Mouse (Mus musculus) hindbrain, embryonic 10.5 days (tissue): Measurements from ENCODE around the gene Leng1. TPM values are rescaled to one million over a fixed set of nuclear protein-coding genes. Genes with fewer than 3 reads are reported as not detected.

Experiments
- polyA plus RNA-seq: library from polyadenylated mRNA; unstranded; fragments of >200 nt; fragmentation: Nextera tagmentation; extraction: Ambion mirVana; gene quantifications from 2 replicates; pipeline ENCODE4 v1.2.1, GENCODE M21; 2016

Leng1 gene
- polyA plus RNA-seq, 1 experiment from 2014 or later: 23.0 TPM

Other genes with a start within 250 kb of the Leng1 start
- 0.12 TPM in 1 of 2 replicates, not detected in the other for gene Cacng6, start 241.6 kb downstream of the Leng1 start, polyA plus RNA-seq
- not detected in 2 replicates for gene Tarm1, start 163.2 kb downstream of the Leng1 start, polyA plus RNA-seq
- gene Oscar, start 49.7 kb downstream of the Leng1 start, polyA plus RNA-seq: 0.15 and 0.29 TPM in 2 replicates
- 423 and 441 TPM in 2 replicates for gene Ndufa3, start 48.5 kb downstream of the Leng1 start, polyA plus RNA-seq
- 31.7 and 41.3 TPM in 2 replicates for gene Tfpt, start 35.9 kb downstream of the Leng1 start, polyA plus RNA-seq
- 148 and 168 TPM in 2 replicates for gene Prpf31, start 35.9 kb downstream of the Leng1 start, polyA plus RNA-seq
- gene Cnot3, start 20.6 kb downstream of the Leng1 start, polyA plus RNA-seq: 79.6 and 80.4 TPM in 2 replicates
- gene Tmc4, start 11.7 kb upstream of the Leng1 start, polyA plus RNA-seq: 3.5 and 5.8 TPM in 2 replicates
- 269 and 282 TPM in 2 replicates for gene Tsen34, start 27.0 kb upstream of the Leng1 start, polyA plus RNA-seq
- gene Mboat7, start 27.7 kb upstream of the Leng1 start, polyA plus RNA-seq: 38.9 and 39.2 TPM in 2 replicates
- 1,151 and 1,302 TPM in 2 replicates for gene Rps9, start 38.2 kb upstream of the Leng1 start, polyA plus RNA-seq
- 0.07 and 0.38 TPM in 2 replicates for gene Pirb, start 54.6 kb upstream of the Leng1 start, polyA plus RNA-seq
- gene Gm15448, start 159.8 kb upstream of the Leng1 start, polyA plus RNA-seq: not detected in 2 replicates
- not detected in 2 replicates for gene Pira2, start 179.2 kb upstream of the Leng1 start, polyA plus RNA-seq
- not detected in 2 replicates for gene Gm14548, start 232.3 kb upstream of the Leng1 start, polyA plus RNA-seq
- not detected in 2 replicates for gene Lilra6, start 249.7 kb upstream of the Leng1 start, polyA plus RNA-seq